Mouse (Mus musculus): ENCODE data around the gene Ggps1. TPM values are rescaled to one million over a fixed set of nuclear protein-coding genes. Genes with fewer than 3 reads are reported as not detected.
A peak's percentile ranks its signal among the peaks of the same experiment; 100 is the strongest.

Ggps1 gene
- 35.2 and 41.9 TPM in 2 replicates for total RNA-seq (2021)
- long read RNA-seq, experiment 1, full-length matches to known transcripts, result 17 of 23 reads
- long read RNA-seq, experiment 1, partial matches to known transcripts, result 0 of 23 reads
- long read RNA-seq, experiment 1, other reads (novel, unspliced or antisense), result 6 of 23 reads
- long read RNA-seq, experiment 2, full-length matches to known transcripts, result 17 of 29 reads
- long read RNA-seq, experiment 2, partial matches to known transcripts, result 2 of 29 reads
- long read RNA-seq, experiment 2, other reads (novel, unspliced or antisense), result 10 of 29 reads

DNA sequence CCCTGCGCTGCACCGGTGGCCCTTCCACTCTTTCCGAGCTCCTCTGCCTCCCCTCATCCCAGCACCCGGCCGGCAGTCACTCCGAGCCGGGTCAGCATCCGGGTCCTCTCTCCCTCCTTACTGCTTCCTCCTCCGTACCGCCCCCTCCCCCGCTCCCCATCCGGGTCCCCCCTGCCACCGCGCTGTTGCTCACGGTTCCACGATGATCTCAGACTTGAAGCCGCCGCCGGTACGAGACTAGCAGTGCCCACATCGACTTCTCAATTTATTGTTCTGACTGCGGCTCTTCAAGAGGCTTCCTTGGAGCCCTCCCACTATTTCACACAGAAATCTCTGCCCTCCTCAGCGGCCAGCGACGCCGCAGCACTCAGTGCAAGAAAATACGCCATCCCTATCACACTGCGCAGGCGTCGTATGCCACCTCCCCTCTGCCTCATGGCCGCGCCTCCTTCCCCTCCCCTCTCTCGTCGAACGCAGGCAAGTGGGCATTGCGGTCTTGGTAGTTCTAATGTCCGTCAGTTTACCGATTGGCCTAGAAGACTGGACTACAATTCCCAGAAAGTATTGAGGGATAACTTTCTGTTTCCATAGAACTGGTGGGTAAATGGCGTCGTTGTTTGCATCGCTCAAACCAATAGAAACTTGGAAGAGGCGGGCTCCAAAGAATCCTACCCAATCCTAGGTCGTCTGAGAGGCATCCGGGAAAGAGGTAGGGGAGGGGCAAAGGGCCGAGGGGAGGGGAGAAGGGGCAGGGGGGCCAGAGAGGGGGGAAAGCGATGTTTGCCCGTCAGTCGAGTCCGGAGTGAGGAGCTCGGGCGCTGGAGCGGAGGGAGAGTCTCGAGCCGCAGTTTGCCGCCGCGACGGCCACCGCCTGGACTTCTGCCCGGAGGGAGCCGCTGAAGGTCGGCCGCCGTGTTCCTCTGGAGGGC, at the start of gene Ggps1, which contains the start of gene Arid4b:
TSS of gene Ggps1 (minus strand) at position 476 of the 929 bp plus-strand sequence.
TSS of gene Arid4b (plus strand) at position 220 of the 929 bp plus-strand sequence.
- peak; percentile 98 for DNase-seq

DNA sequence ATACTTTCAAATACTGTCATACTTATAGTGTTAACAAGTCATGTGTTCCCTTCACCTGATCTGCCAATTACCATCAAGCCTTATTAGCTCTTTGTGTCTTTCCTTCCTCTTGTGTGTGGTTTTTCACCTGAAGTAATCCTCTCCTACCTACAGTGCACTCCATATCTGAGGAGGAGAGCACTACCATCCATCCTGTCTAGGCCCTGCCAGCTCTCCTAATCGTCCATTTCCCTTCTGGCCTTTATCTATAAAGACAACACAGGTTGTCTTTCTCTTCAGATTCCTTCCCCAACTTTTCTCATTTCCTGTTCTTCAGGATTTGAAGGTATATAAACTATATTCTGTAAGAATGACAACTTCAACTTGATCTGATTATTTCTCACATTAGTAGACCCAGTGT, 47.9 kb upstream of the Ggps1 start:
- no peak for DNase-seq

DNA sequence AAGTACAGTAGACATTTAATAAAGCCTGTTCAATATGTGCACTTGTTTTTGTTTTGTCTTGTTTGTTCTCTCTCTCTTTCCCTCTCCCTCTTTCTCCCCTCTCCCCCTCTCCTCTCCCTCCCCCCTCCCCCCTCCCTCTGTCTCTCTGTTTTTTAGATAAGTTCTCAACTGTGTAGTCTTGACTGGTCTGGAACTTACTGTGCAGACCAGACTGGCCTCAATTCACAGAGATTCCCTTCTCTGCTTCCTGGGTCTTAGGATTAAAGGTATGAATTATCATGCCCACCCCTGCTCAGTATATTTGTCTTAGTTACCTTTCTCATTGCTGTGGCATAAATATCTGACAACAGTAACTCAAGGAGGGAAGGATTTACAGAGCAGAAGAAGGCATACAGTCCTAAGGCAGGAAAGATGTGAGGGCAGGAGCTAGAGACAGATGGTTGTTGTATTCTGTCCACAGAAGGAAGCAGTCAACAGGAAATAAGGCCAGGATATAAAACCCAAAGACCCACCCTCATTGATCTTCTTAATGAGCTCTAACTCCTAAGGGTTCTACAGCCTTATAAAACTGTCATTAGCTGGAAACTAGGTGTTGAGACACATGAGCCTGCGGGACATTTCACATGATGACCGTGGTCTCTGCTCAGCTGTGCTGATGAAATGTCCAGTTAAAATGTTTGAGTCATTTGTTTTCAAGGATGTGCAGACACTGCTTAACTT, 47.0 kb upstream of the Ggps1 start:
- DNase-seq, result no peak

- DNase-seq, result no peak
These were observed 39.7 kb upstream of the Ggps1 start for GRCm38 (mm10) chr13:14103026-14103425.

GRCm38 (mm10) chr13:14088669-14089068, 25.4 kb upstream of the Ggps1 start:
- DNase-seq, result no peak

- no peak for DNase-seq
These were observed 12.0 kb upstream of the Ggps1 start for GRCm38 (mm10) chr13:14075326-14075725.

- no peak for DNase-seq
These were observed 11.1 kb upstream of the Ggps1 start for GRCm38 (mm10) chr13:14074371-14074770.

GRCm38 (mm10) chr13:14069291-14069690, 6.0 kb upstream of the Ggps1 start:
- DNase-seq, result no peak

DNA sequence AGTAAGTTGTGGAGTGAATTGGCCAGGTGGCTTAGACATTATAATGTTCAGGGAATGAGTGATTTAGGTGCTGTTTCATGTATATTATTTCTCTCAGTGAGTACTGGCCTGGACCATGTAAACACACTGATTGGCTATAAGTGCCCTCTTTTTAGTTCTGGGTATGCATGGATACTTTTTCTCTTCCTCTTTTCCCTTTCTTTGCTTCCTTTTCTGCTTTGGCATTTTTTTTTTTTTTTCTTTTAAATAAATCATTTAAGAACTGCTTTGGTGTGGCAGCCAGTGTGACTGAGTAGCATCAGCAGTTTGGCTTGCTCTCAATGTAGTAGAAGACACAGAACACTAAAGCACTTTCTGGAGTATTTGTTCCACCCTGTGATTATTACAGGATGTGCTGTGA, 4.7 kb upstream of the Ggps1 start:
- no peak for DNase-seq

- no peak for DNase-seq
These were observed 2.4 kb upstream of the Ggps1 start for GRCm38 (mm10) chr13:14065701-14066100.

DNA sequence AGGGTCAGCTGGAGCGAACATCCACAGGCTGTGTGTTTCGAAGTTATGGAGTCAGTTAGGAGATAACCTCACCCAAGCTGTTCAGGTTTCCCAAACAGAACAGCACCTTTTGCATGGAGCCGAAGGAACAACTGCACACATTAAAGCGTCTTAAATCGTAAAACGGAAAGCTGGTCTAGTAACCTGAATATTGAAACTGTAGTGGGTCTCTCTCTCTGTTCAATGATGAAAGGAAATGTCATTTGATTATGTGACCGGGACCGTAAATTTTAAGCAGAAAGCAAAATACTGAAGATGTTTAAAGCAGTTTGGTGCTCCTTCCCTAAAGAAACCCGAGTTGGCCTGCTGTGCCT, 1.7 kb upstream of the Ggps1 start:
- DNase-seq, result no peak

DNA sequence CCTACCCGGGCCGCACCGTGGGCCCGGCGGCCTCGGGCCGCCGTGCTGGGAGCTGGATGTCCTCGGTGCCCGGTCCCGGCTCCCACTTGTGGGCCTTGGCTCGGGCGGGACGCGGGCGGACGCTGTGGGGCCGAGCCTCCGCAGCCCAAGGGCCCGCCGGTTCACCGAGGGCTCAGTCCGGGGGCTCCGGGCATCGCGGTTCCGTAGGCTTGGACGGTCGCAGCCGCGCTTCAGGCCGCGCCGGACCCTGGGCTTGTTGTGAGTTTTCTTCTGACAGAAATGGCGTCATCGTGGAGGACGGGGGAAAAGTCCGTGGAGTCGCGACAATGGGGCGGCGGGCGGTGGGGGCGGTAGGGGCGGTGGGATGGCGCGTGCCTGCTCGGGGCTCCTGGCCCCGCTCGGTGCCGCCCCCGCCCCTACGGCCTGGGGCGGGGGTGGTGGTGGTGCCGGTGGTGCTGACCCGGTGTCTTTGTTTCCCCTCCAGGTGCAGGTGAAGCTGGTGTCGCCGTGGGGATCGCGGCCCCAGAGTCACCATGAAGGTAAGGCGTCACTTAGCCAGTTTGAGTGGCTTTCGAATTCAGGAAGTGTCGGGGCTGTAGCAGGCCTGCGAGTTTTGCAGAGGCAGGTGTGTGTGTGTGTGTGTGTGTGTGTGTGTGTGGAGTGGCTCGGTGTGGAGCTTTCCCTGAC, 1.2 kb upstream of the Ggps1 start:
- DNase-seq, result peak; percentile 64

- DNase-seq, result no peak
These were observed 619 bp upstream of the Ggps1 start for GRCm38 (mm10) chr13:14063942-14064271.

GRCm38 (mm10) chr13:14062209-14063012, 877 bp downstream of the Ggps1 start:
- no peak for DNase-seq

- no peak for DNase-seq
These were observed 3.7 kb downstream of the Ggps1 start for GRCm38 (mm10) chr13:14059582-14059981.

DNA sequence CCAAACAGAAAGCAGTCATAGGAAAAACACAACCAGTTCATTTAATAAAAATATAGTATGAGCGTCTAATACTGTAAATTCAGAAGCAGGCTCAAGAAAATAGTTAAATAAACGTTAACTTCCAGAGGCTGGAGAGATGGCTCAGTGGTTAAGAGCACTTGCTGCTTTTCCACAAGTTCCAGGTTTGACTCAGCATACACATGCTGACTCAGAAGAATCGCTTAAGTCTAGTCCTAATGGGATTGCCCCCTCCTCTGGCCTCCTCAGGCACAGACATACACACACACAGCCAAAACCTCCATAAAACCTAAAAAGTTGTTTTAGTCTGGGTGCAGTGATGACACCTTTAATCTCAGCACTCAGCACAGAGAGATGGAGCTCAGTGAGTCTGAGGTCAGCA, 6.5 kb downstream of the Ggps1 start:
- DNase-seq, result no peak

GRCm38 (mm10) chr13:14049878-14050277, 13.4 kb downstream of the Ggps1 start:
- DNase-seq, result no peak

- no peak for DNase-seq
These were observed 18.8 kb downstream of the Ggps1 start for GRCm38 (mm10) chr13:14044521-14044920.

GRCm38 (mm10) chr13:14043851-14044250, 19.4 kb downstream of the Ggps1 start:
- DNase-seq, result no peak

DNA sequence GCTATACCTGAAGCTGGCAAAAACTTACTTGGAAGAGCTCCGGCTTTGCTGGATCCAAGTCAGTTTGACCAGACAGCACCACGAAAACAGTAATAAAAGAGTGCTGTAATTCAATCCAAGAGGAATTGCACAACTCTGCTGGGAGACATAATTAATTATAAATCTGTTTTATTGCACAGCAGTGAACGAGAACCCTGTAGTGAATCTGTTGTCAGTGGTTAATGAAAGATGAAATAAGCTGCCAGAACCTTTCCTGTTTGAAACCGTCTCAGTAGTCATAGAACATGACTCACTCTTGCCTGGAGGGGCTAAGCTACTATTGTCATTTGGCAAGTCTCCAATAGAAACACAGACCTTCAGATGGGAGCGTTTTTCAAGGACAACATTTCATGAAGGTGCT, 23.1 kb downstream of the Ggps1 start:
- DNase-seq, result peak; percentile 37

DNA sequence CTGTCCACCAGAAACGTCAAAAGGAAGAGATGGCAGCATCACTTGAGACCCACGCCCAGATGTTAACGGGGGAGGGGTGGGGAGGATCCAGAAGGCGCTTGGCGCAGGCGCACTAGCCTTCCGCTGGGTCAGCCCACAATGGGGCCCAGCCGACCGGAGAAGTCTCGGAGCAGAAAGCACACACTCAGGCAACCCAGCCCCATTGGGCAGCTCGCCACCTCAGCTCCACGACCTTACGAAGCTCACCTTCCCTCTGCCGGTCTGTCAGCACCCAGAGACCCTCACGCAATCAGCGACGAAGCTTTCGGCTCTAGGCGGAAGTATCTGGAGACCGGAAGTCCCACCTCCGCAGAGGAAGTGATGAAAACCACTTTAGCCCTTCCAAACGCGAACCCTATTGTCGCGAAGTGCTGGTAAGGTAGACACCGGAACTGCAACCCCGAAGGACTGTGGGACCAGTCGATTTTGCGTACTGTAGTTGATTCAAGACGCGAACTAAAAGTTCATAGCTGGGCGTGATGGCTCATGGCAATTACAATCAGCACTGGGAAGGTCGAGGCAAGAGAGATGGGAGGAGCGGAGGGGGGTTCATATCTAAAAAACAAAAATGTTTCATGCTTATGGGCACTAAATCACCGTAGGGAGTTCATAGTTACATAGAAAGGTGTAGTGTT, 23.9 kb downstream of the Ggps1 start, which contains the start of gene Tbce:
TSS of gene Tbce (minus strand) at position 347 of the 674 bp plus-strand sequence.
- DNase-seq, result peak; percentile 93
